Mouse (Mus musculus): ENCODE measurements around the gene Azin2.

GRCm38 (mm10) chr4:128904035-128904800, 58.0 kb downstream of the Azin2 start:
- no peak for TF ChIP-seq POLR2A (IDR thresholded peaks at IDR 0.05; ENCODE audit: control insufficient read depth, extremely low read depth, insufficient read depth, low read length, poor library complexity)
- no peak for TF ChIP-seq CTCF (IDR thresholded peaks at IDR 0.05; ENCODE audit: borderline replicate concordance, control insufficient read depth, extremely low read depth, insufficient read depth, low read length, poor library complexity)

Measured in thymus, adult 2 months (tissue).